Mouse (Mus musculus) adrenal gland, postnatal 4 days (tissue): ENCODE measurements around the gene Dars. TPM values are rescaled to one million over a fixed set of nuclear protein-coding genes. Genes with fewer than 3 reads are reported as not detected.

Experiments used
- DNase-seq, 2 experiments: peaks; one replicate each; pipeline ENCODE4 v3.0.0; 2021 to 2022; ENCODE audit warnings: low spot score in 2 of 2, mixed read lengths in 2 of 2
- total RNA-seq, 2 experiments: library from RNA; stranded (reverse); gene quantifications; 2 replicates each; pipeline ENCODE4 v1.2.3; 2021

The Dars gene
- total RNA-seq, 2 experiments from 2014 or later: 89.4 to 96.5 TPM

- DNase-seq: no peak
These were observed 18.4 kb upstream of the Dars start for GRCm38 (mm10) chr1:128435551-128435950.

GRCm38 (mm10) chr1:128424928-128425327 is 7.8 kb upstream of the Dars start:
- no peak for DNase-seq

- no peak for DNase-seq
These were observed 343 bp upstream of the Dars start for GRCm38 (mm10) chr1:128417533-128417888.

- DNase-seq: no peak
These were observed 6.0 kb downstream of the Dars start for GRCm38 (mm10) chr1:128411141-128411540.

GRCm38 (mm10) chr1:128406846-128407245 is 10.3 kb downstream of the Dars start:
- DNase-seq: no peak

DNA sequence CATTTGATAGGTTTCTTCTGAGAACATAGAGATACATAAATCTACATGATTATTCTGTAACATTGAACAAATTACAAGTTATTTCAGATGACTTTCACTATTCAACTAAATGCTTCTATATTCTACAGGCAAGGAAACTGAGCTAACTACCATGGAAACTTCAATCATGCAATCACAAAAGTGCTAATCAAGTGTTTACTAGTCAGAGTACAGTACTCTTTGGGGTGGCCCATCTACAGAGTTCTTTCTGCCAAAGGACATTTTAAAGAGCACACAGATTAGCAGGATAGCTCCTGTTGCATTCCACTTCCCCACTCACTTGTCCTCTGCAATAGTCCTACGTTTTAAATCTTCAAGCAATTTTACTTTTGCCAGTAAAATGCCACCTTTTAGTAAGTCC is 11.5 kb downstream of the Dars start:
- no peak for DNase-seq

- DNase-seq: no peak
These were observed 12.1 kb downstream of the Dars start for GRCm38 (mm10) chr1:128405041-128405481.

DNA sequence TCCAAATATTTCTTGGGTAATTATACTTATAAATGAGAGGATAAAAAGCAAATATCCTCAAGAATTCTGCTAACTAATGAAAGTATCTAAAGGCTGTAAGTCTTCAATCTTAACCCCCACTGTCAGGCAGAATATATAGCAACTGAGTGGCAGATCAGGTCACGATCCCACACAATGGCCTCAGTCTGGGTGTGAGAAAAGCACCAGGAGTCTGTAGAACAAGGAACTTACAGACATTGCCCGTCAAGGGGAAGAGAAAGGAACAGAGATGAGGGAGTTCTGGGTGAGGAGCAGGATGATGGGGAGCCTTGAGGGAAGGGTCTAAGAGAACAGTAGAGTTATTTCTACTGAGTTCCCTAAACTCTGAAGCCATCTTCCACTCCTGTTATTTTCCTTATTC is 16.2 kb downstream of the Dars start:
- no peak for DNase-seq

DNA sequence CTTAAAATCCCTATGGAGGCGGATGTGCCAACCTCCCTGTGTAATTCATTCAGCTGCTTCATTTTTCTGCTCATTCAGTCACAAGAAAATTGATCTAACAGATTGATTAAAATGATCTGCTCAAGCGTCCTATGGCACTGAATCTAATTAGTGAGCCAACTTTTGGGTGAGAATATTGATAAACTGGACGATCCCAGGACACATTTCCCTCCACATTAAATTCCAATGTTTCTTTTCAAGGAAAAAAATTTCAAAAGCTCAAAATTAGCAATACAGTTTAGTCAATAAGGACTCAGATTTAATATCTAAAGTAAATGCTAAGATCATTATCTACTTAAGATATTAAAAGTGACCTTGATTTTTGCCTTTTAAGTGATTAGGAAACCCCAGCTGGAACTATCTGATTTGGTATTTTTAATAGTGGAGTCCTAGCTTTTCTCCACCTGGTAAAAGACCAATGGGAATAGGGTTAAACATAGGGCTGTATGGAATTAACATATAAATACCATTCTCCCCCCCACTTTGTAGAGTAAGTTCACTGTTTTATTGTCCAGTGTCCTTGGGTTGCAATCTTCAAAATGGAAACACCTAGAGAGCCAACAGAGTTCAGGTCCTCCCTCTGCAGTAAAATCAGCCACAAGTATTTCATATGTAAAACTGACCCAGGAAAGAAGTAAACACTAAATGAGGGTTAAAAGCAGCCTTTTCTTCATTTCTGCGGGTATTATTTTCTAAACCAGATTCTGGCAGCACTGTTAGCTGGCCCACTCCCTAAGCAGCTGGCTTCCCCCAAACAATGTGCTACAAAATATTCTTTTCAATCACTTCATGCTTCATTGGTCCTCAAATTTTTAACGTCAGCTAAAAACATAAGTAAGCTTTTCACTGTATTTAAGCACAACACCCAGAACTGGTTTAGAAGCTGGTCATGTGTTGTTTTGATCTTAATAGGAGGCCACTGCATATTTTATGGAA is 16.9 kb downstream of the Dars start:
- no peak for DNase-seq

GRCm38 (mm10) chr1:128398738-128399445 is 18.3 kb downstream of the Dars start:
- no peak for DNase-seq

GRCm38 (mm10) chr1:128394657-128395056 is 22.5 kb downstream of the Dars start:
- no peak for DNase-seq

DNA sequence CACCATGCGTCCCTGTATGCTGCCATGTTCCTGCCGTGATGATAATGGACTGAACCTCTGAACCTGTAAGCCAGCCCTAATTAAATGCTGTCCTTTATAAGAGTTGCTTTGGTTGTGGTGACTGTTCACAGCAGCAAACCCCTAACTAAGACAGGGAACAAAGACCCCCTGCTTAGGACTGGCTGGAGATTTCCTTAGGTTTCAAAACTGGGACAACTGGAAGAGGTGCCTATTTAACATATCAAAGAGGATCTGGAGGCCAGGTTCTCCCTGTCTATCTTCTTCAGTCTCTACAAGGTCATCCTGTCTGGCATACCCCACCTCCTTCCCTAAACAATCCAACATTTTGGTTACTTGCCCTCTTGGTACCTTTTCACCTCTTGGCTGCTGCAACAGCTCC is 24.8 kb downstream of the Dars start:
- no peak for DNase-seq

- DNase-seq: no peak
These were observed 30.7 kb downstream of the Dars start for GRCm38 (mm10) chr1:128386487-128386886.

DNA sequence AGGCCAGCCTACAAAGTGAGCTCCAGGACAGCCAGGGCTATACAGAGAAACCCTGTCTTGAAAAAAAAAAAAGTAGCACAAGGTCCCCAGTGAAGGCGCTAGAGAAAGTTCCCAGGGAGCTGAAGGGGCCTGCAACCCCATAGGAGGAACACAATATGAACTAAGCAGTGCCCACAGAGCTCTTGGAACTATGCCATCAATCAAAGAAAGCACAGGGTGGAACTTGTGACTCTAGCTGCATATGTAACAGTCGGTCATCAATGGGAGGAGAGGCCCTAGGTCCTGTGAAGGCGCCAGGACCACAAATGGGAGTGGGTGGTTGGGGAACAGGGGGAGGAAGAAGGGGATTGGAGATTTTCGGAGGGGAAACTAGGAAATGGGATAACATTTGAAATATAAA is 40.3 kb downstream of the Dars start:
- no peak for DNase-seq

DNA sequence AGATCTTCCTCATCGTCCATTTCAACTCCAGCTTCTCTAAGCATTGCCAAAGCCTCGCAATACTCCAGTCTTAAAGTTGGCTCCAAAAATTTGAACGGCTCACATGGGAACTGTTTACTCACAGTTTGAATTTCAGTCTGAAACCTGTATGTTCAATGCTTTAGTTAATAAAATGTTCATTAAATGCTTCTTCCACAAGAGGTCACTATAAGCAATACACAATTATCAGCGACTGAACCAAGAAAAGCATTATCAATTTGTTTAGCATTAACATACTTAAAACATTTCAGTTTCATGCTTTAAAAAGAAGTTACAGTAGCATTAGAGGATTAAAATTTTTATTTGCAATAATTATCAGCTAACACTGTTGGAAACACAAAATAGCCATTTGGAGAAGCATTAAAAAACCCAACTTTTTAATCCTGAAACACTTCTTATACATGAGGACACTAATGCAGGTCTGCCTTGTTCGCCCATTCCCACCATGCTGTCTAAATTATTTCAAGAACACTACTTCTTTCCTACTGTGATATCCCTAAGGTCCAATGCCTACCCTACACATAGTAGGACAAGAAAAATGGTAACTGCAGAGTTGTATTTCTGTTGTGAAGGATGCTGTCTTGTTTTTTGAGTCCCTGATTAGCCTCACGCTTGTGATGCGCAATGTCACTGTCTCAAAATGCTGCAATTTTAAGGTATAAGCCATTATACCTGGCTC is 44.9 kb downstream of the Dars start:
- no peak for DNase-seq

GRCm38 (mm10) chr1:128368732-128369441 is 48.3 kb downstream of the Dars start:
- DNase-seq: peak in 1 of 2 experiments; percentile 7

GRCm38 (mm10) chr1:128360601-128361000 is 56.6 kb downstream of the Dars start:
- no peak for DNase-seq

DNA sequence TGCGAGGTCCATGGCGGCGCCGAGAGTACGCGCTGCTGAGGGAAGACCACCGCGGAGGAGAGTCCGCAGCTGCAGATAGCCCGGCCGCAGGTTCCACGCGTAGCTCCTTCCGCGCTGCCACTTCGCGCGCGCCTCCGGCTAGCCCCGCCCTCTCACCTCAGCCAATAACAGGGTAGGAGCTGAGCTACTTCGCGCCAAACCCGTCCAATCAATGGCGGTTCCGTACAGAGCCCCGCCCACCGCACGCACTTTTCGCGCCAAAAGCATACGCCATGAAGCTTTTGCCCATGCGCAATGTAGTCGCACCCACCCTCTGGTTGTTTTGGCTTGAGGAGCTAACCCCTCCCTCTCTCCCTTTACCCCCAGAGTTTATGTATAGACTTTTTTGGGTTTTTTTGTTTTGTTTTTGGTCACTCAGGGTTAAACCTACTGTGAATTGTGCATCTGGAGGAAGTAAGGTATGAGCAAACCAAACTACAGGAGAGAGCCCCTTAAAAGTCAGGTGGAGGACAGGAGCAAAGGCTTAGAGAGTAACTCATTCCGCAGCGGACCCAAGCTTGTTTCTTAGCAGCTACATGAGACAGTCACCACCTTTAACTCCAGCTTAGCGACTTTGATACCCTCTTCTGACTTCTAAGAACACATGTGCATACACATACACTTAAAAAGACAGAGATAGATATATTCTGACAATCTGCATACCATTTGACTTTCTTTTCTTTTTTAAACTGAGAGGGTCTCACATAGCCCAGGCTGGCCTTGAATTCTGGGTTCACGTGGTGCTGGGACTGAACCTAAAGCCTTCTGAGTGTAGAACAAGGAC is 57.4 kb downstream of the Dars start, which contains the start of gene Mcm6:
Gene Mcm6 (minus strand): TSS at position 111 of the 823 bp plus-strand sequence.
- peak; percentile 81 to 90 for DNase-seq

- DNase-seq: no peak
These were observed 58.1 kb downstream of the Dars start for GRCm38 (mm10) chr1:128358916-128359553.
